Mouse (Mus musculus): Measurements from ENCODE around the gene B4galnt2. TPM values are rescaled to one million over a fixed set of nuclear protein-coding genes. Genes with fewer than 3 reads are reported as not detected.

Gene B4galnt2
- polyA plus RNA-seq, 1 experiment from 2014 or later, result not detected

Small RNAs within 50 kb of the gene (microRNA-seq; reads per million reads assigned to microRNA genes)
- not detected for gene Mir3063

Other genes starting within 250 kb of the B4galnt2 start
- gene Phb, start 247.9 kb downstream of the B4galnt2 start, polyA plus RNA-seq (2015; fragmentation: Nextera tagmentation; extraction: Ambion mirVana), result 182 and 187 TPM in 2 replicates
- 24.0 and 26.1 TPM in 2 replicates for gene Zfp652, start 202.2 kb downstream of the B4galnt2 start, polyA plus RNA-seq (2015; fragmentation: Nextera tagmentation; extraction: Ambion mirVana)
- 1.1 and 1.2 TPM in 2 replicates for gene B130006D01Rik, start 191.3 kb downstream of the B4galnt2 start, polyA plus RNA-seq (2015; fragmentation: Nextera tagmentation; extraction: Ambion mirVana)
- gene Phospho1, start 90.4 kb downstream of the B4galnt2 start, polyA plus RNA-seq (2015; fragmentation: Nextera tagmentation; extraction: Ambion mirVana), result 0.44 and 0.81 TPM in 2 replicates
- 1.8 and 3.7 TPM in 2 replicates for gene Gngt2, start 77.7 kb downstream of the B4galnt2 start, polyA plus RNA-seq (2015; fragmentation: Nextera tagmentation; extraction: Ambion mirVana)
- gene Abi3, start 72.4 kb downstream of the B4galnt2 start, polyA plus RNA-seq (2015; fragmentation: Nextera tagmentation; extraction: Ambion mirVana), result 1.1 and 1.7 TPM in 2 replicates
- gene Igf2bp1, start 91.0 kb upstream of the B4galnt2 start, polyA plus RNA-seq (2015; fragmentation: Nextera tagmentation; extraction: Ambion mirVana), result 11.8 and 14.2 TPM in 2 replicates
- not detected in 2 replicates for gene Gip, start 109.7 kb upstream of the B4galnt2 start, polyA plus RNA-seq (2015; fragmentation: Nextera tagmentation; extraction: Ambion mirVana)
- 128 and 129 TPM in 2 replicates for gene Snf8, start 120.0 kb upstream of the B4galnt2 start, polyA plus RNA-seq (2015; fragmentation: Nextera tagmentation; extraction: Ambion mirVana)
- gene Ube2z, start 150.5 kb upstream of the B4galnt2 start, polyA plus RNA-seq (2015; fragmentation: Nextera tagmentation; extraction: Ambion mirVana), result 40.0 and 40.1 TPM in 2 replicates
- 772 and 777 TPM in 2 replicates for gene Atp5g1, start 160.8 kb upstream of the B4galnt2 start, polyA plus RNA-seq (2015; fragmentation: Nextera tagmentation; extraction: Ambion mirVana)
- gene Calcoco2, start 197.1 kb upstream of the B4galnt2 start, polyA plus RNA-seq (2015; fragmentation: Nextera tagmentation; extraction: Ambion mirVana), result 0.09 and 0.10 TPM in 2 replicates
- gene Ttll6, start 218.9 kb upstream of the B4galnt2 start, polyA plus RNA-seq (2015; fragmentation: Nextera tagmentation; extraction: Ambion mirVana), result 0.29 and 0.43 TPM in 2 replicates

Measured in hindbrain, embryonic 15.5 days (tissue).